Mouse (Mus musculus) embryonic fibroblast, embryonic 13.5 days (primary cell): ENCODE results near the gene Cdhr5. TPM values are rescaled to one million over a fixed set of nuclear protein-coding genes. Genes with fewer than 3 reads are reported as not detected.

Source experiments
- H3K27ac ChIP-seq: 2 replicates; pipeline ENCODE4 v1.5.1; 2012; ENCODE audit warnings: low read length, control low read depth, inconsistent platforms; ENCODE audit not compliant: insufficient read depth
- H3K4me1 ChIP-seq: 2 replicates; pipeline ENCODE4 v1.6.1; 2011; ENCODE audit warnings: low read length; ENCODE audit not compliant: control insufficient read depth, insufficient read depth
- H3K4me3 ChIP-seq: 2 replicates; pipeline ENCODE4 v1.5.1; 2011; ENCODE audit warnings: mild to moderate bottlenecking, control low read depth, low read length; ENCODE audit not compliant: insufficient read depth
- CTCF ChIP-seq: IDR thresholded peaks from 2 replicates; pipeline ENCODE4 v1.5.1; 2011; ENCODE audit warnings: mild to moderate bottlenecking, control low read depth, low read length, moderate library complexity, borderline replicate concordance; ENCODE audit not compliant: insufficient read depth
- POLR2A ChIP-seq: IDR thresholded peaks from 2 replicates; pipeline ENCODE4 v1.6.1; 2011; ENCODE audit warnings: low read depth, mild to moderate bottlenecking, control low read depth, low read length, moderate library complexity
- polyA plus RNA-seq: library from polyadenylated mRNA; stranded (reverse); fragments of >200 nt; gene quantifications from 2 replicates; pipeline ENCODE4 v1.2.4, GENCODE M21; 2011; ENCODE audit warnings: low read depth; ENCODE audit not compliant: missing spikeins, insufficient read length

Cdhr5 gene
- polyA plus RNA-seq: not detected in 2 replicates

DNA sequence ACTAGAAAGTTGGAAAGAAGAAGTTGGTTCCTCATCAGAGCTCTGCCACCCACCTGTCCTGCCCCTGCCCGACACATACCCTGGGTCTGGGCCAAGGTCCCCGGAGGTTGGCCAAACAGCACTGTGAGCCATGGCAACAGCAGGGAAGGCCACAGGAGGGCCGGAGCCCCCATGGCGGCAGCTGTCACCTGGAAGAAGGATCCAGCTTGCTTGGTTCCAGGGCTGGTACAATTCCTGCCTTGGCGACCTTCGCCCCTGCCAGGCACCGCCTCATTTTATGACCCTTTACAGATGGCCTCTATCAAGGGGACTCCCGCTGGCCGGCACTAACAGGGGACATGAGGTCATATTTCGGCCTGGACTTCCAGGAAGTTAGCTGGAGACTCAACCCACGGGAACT is at the start of gene Cdhr5:
Gene Cdhr5, minus strand, starts transcription at position 241 of the 400 bp plus-strand sequence.
- Histone ChIP-seq H3K4me1 (no peaks in the 10 kb centered on the region), H3K4me3 (no peak within 1 kb of the TSS), H3K27ac (no peak within 1 kb of the TSS)
- TF ChIP-seq CTCF (no peak), POLR2A (no peak)

- no peak overlapping the region for H3K27ac ChIP-seq
- no peak for TF ChIP-seq POLR2A
- TF ChIP-seq CTCF: no peak
- H3K4me3 ChIP-seq: no peak overlapping the region
- peaks cover 11% of the 10 kb centered on the region; the same call in 1 of the 2 replicates for H3K4me1 ChIP-seq
Measured at GRCm38 (mm10) chr7:141324686-141325085, 48.1 kb upstream of the Cdhr5 start.

DNA sequence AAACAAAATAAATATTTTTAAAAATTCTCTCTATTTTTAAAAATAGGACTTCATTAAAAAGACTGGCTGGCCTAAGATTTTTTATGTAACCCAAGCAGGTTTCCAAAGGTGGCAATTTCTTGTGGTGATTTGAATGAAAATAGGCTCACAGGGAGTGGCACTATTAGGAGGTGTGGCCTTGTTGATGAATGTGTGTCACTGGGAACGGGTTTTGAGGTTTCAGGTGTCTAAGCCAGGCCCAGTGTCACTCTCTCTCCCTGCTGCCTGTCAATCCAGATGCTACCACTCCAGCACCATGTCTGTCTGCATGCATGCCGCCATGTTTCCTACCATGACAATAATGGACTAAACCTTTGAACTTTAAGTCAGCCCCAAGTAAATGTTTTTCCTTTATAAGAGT is 42.9 kb upstream of the Cdhr5 start:
- Histone ChIP-seq H3K4me3 (no peak overlapping the region), H3K4me1 (0 out of 2 replicates have a peak, but pooled peaks cover 4% of the 10 kb centered on the region), H3K27ac (no peak overlapping the region)
- TF ChIP-seq CTCF: no peak
- TF ChIP-seq POLR2A: no peak

- H3K4me3 ChIP-seq: no peak overlapping the region
- TF ChIP-seq CTCF: no peak
- no peak for TF ChIP-seq POLR2A
- 0 out of 2 replicates have a peak, but pooled peaks cover 4% of the 10 kb centered on the region for H3K4me1 ChIP-seq
- no peak overlapping the region for H3K27ac ChIP-seq
Measured at GRCm38 (mm10) chr7:141317619-141318132, 41.1 kb upstream of the Cdhr5 start.

DNA sequence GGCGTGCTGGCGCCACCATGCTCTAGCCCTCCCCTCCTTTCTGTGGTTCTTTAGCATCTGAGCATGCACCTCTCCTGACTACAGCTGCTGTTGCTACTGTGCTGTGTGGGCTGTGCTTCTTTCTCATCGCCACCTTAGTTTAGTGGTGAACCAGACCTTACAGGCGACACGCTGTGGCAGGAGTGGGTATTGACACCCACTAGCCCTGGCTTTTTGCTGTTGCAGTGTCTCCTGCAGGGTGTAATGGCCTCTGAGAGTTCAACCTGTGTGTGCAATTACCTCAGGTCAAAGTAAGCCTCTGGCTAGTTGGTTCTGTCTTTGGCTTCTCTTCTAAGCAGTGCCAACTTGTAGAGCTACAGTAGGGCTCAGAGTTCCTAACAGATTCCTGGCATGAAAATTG is 39.4 kb upstream of the Cdhr5 start:
- no peak overlapping the region for H3K27ac ChIP-seq
- TF ChIP-seq POLR2A (no peak), CTCF (peak; percentile 26; the same call in 1 of the 2 replicates)
- H3K4me1 ChIP-seq: 0 out of 2 replicates have a peak, but pooled peaks cover 4% of the 10 kb centered on the region
- H3K4me3 ChIP-seq: no peak overlapping the region

DNA sequence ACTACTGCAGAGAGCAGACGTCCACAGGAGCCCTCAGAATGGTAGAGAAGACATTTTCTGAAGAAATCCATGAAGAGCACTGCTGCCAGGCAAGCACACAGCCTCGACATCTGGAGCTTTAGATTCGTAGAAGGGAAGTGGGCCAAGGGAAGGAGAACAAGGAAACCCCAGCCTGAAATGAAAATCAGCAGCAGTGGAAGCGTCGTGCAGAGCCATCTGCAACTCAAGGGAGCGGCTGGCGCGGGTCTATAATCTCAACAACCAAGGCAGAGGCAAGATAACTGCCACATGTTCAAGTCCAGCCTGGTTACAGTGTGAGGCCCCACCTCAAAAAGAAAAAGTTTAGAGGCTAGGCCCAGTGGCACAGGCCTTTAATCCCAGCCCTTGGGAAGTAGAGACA is 38.5 kb upstream of the Cdhr5 start:
- H3K4me1 ChIP-seq: 0 out of 2 replicates have a peak, but pooled peaks cover 4% of the 10 kb centered on the region
- H3K4me3 ChIP-seq: no peak overlapping the region
- TF ChIP-seq CTCF: no peak
- no peak overlapping the region for H3K27ac ChIP-seq

DNA sequence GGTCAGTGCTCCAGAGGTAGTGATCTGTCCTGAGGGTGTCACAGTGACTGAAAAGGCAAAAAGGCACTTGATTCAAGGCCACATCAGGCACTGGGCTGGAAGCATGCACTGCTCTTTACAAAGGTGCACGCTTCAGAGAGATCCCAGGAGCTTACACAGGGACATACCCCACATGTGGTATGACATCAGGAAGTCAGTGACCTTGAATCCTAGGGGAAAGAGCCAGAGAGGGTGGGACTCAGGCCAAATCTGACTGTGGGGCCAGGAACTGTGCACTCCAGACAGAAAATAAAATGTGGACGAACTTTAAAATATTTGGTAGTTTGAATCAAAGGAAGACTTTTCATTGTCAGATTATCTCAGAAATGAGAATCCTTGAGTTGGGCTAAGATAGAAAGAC is 37.8 kb upstream of the Cdhr5 start:
- Histone ChIP-seq H3K27ac (no peak overlapping the region), H3K4me3 (no peak overlapping the region), H3K4me1 (0 out of 2 replicates have a peak, but pooled peaks cover 4% of the 10 kb centered on the region)
- no peak for TF ChIP-seq CTCF
- TF ChIP-seq POLR2A: no peak

GRCm38 (mm10) chr7:141304537-141304936 is 28.0 kb upstream of the Cdhr5 start:
- Histone ChIP-seq H3K27ac (no peak overlapping the region), H3K4me1 (no peaks in the 10 kb centered on the region), H3K4me3 (no peak overlapping the region)
- TF ChIP-seq POLR2A (no peak), CTCF (no peak)

GRCm38 (mm10) chr7:141302702-141303268 is 26.2 kb upstream of the Cdhr5 start:
- H3K27ac ChIP-seq: no peak overlapping the region
- no peak overlapping the region for H3K4me3 ChIP-seq
- H3K4me1 ChIP-seq: no peaks in the 10 kb centered on the region
- no peak for TF ChIP-seq CTCF
- TF ChIP-seq POLR2A: no peak

- peaks cover 2% of the 10 kb centered on the region; the same call in 1 of the 2 replicates for H3K4me1 ChIP-seq
- TF ChIP-seq POLR2A: no peak
- no peak for TF ChIP-seq CTCF
- H3K27ac ChIP-seq: no peak overlapping the region
- no peak overlapping the region for H3K4me3 ChIP-seq
Measured at GRCm38 (mm10) chr7:141301386-141301785, 24.8 kb upstream of the Cdhr5 start.

DNA sequence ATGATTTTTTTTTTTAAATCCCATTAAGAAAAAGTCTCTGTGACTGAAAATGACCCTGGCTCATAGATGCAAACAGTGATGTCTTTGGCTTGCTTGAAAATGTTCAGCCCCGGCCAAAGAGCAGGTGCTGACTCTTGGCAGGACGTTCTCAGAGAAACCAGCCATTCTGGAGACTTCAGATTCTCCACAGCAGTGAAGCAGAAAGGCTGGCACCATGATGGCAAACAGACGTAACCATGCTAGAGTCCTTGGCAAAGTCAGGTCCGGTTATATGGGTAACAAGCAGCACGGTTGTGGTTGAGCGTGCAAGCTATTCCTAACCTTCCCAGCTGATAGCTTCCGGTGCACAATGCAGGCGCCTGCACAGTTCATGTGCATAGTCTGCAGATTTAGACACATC is 22.6 kb upstream of the Cdhr5 start:
- no peak overlapping the region for H3K4me3 ChIP-seq
- peaks cover 2% of the 10 kb centered on the region; the same call in 1 of the 2 replicates for H3K4me1 ChIP-seq
- no peak for TF ChIP-seq POLR2A
- no peak for TF ChIP-seq CTCF
- no peak overlapping the region for H3K27ac ChIP-seq
